8 mouse cellular contexts compared by ENCODE assay signal in the genomic region with DNA sequence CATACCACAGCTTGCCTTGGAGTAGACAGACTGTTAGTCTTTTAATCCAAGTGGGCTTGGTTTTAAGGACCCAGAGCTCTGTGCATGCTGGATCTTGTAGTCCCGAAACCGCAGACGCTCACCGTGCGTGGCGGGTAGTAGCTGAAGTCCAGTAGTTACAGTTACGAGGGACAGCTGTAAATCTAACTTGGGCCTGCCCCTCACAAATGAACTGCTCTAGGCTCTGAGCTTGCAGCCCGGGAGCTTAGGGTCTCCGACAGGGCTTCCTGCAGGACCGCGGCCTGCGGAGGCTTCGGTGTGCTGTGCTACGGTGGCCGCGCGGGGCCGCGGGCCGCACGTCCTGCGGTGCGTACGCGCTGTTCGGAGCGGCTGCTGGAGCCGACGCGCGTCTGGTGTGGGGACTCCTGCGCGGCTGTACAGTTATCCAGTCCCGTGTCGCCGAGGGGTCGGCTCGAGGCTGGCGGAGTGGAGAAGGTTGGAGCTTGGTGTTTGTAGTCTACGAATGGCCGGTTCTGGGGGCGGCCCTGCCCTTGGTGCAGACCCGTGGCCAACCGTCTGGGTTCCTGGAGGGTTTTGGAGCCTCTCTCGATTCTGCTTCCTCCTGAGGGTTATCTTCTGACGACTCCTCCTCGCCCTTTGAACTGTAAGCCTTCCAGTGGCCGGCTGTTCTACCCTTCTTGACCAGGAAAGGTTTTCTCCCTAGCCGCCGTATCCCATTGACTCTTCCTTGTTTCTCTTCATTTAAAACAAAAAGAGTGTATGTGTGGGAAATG. TPM values are rescaled to one million over a fixed set of nuclear protein-coding genes. Genes with fewer than 3 reads are reported as not detected.
DNase-seq lines count a peak whose midpoint lies in the region; ATAC-seq lines count a peak whose summit lies in the region.

Gene Atg4c (plus strand): TSS at position 125 of the 773 bp plus-strand sequence.

- peak within 1 kb of the TSS; percentile 59 for H3K4me2 ChIP-seq in hindbrain, embryonic 12.5 days (replicated peaks)

- ATAC-seq in hindbrain, embryonic 12.5 days (ENCODE audit: low FRiP score) = peak; percentile 98

- WGBS in hindbrain, embryonic 12.5 days = under 1% methylated on average over 50 of the region's 50 CpGs

- no peaks in the 10 kb centered on the region for H3K9me3 ChIP-seq in hindbrain, embryonic 12.5 days (replicated peaks)

- peak within 1 kb of the TSS; percentile 71 for H3K9ac ChIP-seq in hindbrain, embryonic 12.5 days

- peak; percentile 85 for DNase-seq in R1 (ENCODE audit: low read depth, low spot score)
- peak; percentile 86 to 92 for DNase-seq in cerebellum, postnatal 14 days
- peak; percentile 75 to 79 for DNase-seq in frontal cortex, postnatal 14 days (ENCODE audit: low spot score in 2 of 2)
- DNase-seq in layer of hippocampus, postnatal 14 days (ENCODE audit: low spot score in 2 of 2) = peak; percentile 88 to 93
- DNase-seq in lung, postnatal 10 days = peak; percentile 82
- DNase-seq in ovary, postnatal 14 days (ENCODE audit: low spot score) = peak; percentile 76
- DNase-seq in thymus, postnatal 10 days (ENCODE audit: low spot score in 2 of 2) = peak; percentile 50 to 65

- H3K27me3 ChIP-seq in hindbrain, embryonic 12.5 days = no peaks in the 10 kb centered on the region

- H3K4me1 ChIP-seq in hindbrain, embryonic 12.5 days = 0 out of 2 replicates have a peak, but pooled peaks cover 5% of the 10 kb centered on the region

- H3K4me3 ChIP-seq in hindbrain, embryonic 12.5 days = peak within 1 kb of the TSS; percentile 64

- H3K27ac ChIP-seq in hindbrain, embryonic 12.5 days = peak within 1 kb of the TSS; percentile 93

- no peaks in the 10 kb centered on the region for H3K36me3 ChIP-seq in hindbrain, embryonic 12.5 days

RNA-seq across cellular contexts. Expression of gene Atg4c, which starts in this region (rescaled TPM):
- 18.7 and 19.8 TPM in 2 replicates for polyA plus RNA-seq in hindbrain, embryonic 12.5 days (2016; fragmentation: Nextera tagmentation; extraction: Ambion mirVana)
- total RNA-seq in layer of hippocampus, postnatal 14 days (2021) = 10 to 100 TPM; 29.5 to 36.4 TPM

Comparison
In these comparisons a context has a peak if more than half of its experiments do, and no peak if none do; other contexts are left out.
1. Peak in every context shown above with its lines: DNase-seq, ATAC-seq, H3K4me3 ChIP-seq and H3K27ac ChIP-seq.